Mouse (Mus musculus): Measurements from ENCODE around the gene Pou2f3.

DNA sequence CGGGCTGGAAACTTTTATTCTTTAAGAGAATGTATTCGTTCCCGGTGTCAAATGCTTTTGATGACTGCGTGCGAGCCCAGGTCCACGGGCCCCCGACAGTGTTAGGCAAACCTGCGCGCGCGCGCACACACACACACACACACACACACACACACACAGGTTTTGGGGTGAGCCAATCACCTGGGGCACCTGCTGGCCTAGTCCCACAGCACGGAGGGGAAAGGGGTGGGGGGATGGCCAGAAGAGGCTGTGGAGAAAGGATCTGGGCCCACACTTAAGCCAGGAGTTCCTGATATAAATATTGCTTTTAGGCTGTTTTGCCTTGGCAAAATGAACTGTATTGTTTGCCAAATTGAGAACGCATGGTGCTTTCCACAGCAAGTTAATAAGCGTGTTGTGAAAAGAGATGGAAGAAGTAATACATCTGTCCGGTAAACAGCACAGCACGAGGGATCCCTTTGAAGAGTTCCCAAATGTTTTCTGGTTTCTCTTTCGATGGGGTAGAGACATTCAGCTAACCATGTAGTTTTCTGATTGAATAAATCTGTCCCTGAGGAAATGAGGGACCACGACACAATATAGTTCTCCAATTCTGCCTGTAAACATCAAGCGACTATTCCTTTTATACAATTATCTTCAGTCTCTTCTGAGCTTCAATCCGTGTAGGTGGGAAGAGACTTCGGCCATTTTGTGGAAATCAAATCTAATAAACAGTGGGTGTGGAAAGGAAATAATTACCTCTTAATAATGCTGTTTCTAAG is 103.6 kb downstream of the Pou2f3 start:
- TF ChIP-seq CTCF (IDR thresholded peaks at IDR 0.05; ENCODE audit: insufficient read depth, low read length): no peak
- no peak for TF ChIP-seq POLR2A (IDR thresholded peaks at IDR 0.05; ENCODE audit: borderline replicate concordance, extremely low read depth, low read depth, low read length)
